Mouse (Mus musculus) heart, postnatal 14 days (tissue): ENCODE results near the gene Pglyrp2. TPM values are rescaled to one million over a fixed set of nuclear protein-coding genes. Genes with fewer than 3 reads are reported as not detected.

Experiments
- DNase-seq, 2 experiments: peaks; one replicate each; pipeline ENCODE4 v3.0.0; 2021 to 2022
- intact Hi-C: fragments of 180-260 bp; cut with DNase I; formaldehyde crosslinking; loops from one replicate; pipeline ENCODE4 v1.15.1; 2025
- total RNA-seq, 2 experiments: library from RNA; stranded (reverse); gene quantifications; 2 replicates each; pipeline ENCODE4 v1.2.3; 2021

The Pglyrp2 gene
- total RNA-seq, 2 experiments from 2014 or later: 0.24 to 0.93 TPM

DNA sequence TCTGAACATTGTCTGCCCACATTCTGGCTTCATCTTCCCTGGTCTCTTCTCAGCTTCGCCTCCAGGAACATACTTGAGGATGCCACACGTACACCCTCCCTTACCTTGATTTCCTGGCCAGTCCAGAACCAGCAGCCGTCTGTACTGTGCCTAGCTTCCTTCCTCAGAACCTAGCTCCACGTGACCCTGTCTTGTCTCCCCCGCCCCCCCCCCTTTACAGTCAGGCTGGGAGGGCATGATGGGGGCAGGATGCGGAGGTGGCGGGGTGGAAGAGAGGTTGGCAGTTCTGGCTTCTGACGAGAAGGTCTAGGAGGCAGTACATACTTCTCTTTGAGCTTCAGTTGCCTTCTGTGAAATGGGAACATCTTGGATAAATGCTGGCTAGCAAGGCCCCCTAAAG is 20.6 kb downstream of the Pglyrp2 start, which contains the start of gene Rasal3:
TSS of gene Rasal3 (minus strand) at position 167 of the 400 bp plus-strand sequence.
- intact Hi-C loops: no loop called here
- no peak for DNase-seq

DNA sequence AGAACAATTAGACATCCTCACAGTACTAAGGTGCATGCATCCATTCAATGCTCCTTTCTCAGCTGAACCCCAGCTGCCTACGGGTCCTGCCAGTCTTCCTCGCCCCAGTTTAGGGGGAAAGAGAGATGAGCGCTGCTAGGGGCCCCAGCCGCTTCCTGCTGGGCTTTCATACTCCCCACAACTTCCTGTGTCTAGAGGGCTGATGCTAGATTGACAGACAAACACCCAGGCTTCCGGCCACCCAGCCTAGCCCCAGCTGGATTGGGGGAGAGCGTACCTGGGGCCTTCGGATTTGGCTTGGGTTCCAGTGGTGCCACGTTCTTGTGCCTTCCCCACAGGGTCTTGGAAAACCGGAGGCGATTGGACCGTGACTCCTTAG is 21.2 kb downstream of the Pglyrp2 start:
- DNase-seq: no peak
- intact Hi-C loops: no loop called here

DNA sequence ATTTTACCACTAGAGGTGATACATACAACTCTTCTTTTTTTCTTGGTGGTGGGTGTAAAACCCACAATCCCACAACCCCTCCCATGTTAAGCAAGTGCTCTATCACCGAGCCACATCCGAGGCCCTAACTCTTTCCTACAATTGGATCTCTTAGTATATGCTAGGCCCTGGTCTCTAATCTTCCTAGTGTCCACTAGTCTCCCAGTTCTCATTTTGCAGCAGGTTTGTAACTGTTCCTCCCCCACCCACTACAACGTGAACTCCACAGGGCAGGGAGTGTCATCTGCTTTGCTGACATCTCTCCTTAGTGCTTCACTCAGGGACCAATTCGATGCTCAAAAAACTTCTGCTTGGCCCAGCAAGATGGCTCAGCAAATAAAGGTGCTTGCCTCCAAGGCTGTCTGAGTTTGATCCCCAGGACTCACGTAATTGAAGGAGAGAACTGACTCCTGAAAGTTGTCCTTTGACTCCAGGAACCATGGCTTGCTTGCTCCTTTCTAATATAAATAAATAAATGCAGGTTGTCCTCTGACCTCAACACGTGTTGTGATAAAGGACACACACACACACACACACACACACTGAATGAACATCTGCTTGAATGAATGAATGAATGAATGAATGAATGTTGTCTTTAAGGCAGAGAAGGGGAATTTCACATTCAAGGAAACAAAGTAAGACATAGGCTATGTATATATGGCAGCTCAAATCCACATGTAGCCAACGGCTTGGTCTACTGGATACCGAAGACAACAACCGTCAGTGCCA is 21.8 kb downstream of the Pglyrp2 start:
- DNase-seq: no peak
- intact Hi-C loops: no loop called here

DNA sequence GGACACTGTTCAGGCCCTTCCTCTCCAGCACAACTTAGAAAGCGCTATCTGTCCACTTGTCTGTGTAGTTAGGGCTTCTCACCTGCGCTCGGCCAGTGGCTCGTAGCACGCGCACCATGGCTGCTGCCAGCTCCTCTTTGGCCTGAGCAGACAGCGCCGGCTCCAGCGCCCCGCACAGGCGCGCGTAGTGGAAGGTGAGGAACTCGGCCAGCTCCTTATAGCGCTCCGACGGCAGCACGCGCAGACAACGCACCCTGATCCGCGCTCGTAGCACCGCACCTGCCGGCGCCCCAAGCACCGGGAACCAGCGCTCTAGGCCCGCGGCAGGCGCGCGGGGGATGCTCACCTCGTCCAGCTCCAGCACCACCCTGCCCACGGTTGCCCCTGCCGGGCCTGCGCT is 27.7 kb downstream of the Pglyrp2 start:
- intact Hi-C loops: no loop called here
- no peak for DNase-seq

DNA sequence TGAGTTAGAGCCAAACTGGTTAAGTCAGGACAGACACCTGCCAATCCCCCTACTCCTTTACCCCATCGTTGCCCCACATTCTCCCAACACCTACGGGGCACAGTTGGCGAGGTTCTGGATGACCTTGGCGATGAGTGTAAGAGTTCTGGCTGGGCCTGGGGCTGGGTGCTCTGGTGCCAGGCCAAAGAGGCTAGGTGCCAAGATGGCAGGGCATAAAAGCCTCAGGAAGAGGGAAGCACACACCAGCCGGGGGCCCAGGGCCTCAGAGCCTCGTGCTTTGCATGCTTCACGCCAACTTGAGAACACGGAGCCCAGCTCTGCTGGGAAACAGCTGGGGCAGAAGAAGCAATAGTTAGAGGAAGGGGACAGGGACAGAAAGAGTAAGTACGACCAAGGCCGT is 30.0 kb downstream of the Pglyrp2 start:
- no peak for DNase-seq
- intact Hi-C loops: loop anchor here (5.0 kb wide), 1 partner anchor 98 kb away; no protein-coding TSS in a partner anchor

DNA sequence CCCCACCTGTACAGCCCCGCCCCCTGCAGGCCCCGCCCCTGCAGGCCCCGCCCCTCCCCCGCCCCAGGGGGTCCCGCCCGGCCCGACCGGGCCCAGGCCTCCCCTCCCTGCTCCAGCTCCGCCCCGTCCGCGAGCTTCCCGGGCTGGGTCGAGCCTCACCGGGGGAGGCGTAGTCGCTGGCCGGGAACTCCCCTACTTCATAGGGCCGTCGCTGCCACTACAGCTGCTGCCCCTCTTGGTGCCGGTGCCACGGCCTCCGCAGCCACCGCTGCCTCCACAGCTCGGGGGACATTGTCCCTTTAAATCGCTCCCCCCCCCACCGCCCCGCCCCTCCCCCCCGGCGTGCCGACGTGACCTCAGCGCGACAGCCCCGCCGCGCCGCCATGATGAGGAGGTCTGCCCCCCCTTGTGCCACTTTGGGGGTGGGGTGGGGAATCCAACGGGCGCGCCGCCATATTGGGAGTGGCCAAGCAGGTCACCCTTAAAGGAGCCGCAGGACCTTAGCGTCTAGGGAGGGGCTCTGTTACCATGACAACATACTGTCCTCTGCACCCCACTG is 34.8 kb downstream of the Pglyrp2 start, which contains the start of gene Wiz:
TSS of gene Wiz (minus strand) at position 339 of the 559 bp plus-strand sequence.
- peak; percentile 95 to 97 for DNase-seq
- intact Hi-C loops: no loop called here

DNA sequence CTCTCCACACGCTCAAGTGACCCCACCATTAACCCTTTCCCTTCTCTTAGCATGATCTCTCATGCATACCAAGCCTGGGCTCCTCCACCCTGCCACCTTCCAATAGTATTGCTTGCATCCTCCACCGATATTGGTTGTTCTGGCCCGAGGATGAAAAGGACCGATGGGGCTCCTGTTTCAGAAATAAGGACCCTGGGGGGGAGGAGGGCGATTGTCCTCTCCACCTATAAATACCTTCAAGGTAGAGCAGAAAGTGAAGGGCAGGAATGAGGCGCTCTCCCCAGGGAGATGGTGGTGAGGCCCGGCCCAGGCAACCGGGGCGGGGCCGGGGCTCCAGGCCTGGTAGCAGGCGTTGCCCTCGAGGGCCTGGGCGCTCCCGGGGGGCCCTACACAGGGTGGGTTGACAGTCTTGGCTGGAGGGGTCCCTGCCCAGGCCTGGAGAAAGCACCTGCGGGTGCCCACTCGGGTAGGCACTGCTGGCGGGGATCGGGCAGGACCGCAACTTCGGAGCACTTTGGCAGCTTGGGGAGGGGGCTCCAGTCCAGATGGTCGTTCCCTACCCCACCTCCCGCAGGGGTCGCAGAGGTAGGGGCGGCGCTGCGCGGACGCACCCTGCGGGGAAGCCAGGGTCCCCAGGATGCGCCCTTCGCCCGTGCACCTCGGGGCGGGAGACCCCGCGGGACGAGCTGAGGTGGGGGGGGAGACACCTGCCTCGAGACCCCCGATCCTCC is 35.4 kb downstream of the Pglyrp2 start:
- no peak for DNase-seq
- intact Hi-C loops: no loop called here

DNA sequence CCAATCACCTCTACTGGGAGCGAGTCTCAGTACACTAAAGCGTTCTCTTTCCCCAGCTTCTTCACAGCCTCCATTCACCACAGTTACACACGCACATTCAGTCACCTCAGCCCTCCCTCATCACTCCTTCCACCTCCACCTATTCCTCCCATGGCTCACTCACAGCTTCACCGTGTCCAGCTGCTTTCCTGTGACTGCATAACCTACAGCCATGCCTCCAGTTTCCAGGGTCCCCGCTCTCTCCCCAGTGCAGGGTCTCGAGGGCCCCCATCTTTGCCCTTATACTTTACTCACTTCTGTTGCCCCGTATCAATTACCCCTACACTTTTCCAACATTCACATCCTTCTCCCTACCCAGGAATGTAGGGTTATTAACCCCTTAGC is 36.0 kb downstream of the Pglyrp2 start:
- intact Hi-C loops: no loop called here
- DNase-seq: no peak

DNA sequence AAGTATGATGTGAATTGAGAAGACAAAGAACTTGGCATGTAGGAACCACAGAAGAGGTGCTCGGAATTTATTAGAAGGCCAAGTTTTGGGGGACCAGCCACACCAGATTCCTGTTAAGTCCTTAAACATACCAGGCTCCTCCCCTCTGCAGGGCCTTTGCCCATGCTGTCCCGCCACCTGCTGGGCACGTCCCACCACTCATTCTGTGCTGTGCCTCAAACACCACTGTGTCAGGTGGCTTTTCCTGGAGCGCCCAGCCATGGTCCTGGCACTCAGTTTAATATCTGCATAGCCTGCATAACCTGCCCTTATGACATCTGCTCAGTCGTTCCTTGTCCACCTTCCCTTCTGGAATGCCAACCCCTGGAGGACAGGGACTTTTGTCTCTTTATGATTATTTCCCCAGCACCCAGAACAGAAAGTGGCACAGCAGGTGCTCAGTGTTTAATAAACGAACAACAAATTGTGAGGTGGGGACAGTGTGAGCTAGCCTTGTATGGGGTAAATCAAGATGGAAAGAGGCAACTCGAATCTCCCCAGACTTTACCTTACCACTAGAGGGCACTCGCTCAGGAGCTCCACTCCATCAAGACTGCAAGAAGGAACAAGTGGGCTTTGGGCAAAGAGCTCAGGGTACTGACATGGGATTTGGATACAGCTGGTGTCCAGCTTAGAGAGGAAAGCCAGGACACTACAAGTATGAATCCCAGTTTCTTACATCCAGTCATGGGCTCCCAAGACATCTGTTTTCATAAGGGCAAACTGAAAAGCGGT is 37.1 kb downstream of the Pglyrp2 start:
- no peak for DNase-seq
- intact Hi-C loops: no loop called here

DNA sequence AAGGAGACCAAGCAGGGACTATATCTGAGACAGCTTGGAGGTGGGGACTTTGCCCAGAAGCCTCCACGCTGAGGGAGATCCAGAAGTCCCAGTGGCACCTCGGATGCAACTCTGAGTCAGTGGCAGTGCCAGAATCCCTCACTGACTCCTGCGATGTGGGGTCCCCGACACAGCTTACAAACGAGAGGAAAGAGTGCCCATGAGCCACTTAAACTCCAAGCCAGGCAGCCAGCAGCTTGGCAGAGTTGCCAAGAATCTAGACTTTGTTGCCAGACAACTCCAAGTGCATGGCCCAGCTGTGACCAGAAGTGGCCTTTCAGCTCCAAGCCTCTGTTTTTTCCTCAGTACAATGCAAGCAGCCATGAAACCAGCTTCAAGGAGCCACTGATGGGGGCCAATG is 40.3 kb downstream of the Pglyrp2 start:
- intact Hi-C loops: no loop called here
- peak in 1 of 2 experiments; percentile 57 for DNase-seq

DNA sequence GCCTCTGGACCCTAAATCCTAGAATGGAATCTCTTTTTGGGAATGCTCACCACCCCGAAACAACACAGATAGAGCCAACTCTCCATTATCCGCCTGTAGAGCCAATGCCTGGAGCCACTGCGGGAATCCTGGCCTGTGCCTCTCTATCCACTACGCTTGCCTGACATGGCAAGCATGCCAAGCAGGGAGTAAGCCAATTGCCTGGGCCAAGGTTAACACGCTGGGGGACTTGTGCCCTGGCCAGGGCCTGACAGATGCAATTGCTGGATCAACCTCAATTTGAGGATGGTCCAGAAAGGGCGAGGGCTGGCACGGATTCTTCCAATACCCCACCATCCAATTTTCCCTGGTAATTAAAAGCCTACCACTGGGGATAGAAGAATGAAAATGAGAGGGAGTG is 41.4 kb downstream of the Pglyrp2 start:
- intact Hi-C loops: no loop called here
- peak in 1 of 2 experiments; percentile 60 for DNase-seq

DNA sequence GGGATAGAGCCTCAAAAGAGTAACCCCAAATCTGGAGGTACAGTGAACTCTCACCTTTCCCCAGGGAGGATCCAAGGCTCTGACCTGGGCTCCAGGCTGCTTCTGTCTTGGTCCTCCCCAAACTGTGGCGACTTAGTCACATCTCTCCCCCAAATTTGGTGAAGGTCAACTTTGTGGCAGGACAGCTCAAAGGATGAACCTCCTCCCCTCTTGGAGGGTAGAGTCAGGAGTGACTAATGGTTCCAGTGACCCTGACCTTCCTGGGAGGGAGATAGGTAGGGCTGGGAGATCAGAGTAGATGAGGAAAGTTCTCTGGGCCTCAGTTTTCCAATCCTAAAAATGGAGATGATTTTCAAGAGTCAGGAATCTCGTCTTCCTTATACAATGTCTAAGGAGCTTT is 45.2 kb downstream of the Pglyrp2 start:
- no peak for DNase-seq
- intact Hi-C loops: no loop called here

DNA sequence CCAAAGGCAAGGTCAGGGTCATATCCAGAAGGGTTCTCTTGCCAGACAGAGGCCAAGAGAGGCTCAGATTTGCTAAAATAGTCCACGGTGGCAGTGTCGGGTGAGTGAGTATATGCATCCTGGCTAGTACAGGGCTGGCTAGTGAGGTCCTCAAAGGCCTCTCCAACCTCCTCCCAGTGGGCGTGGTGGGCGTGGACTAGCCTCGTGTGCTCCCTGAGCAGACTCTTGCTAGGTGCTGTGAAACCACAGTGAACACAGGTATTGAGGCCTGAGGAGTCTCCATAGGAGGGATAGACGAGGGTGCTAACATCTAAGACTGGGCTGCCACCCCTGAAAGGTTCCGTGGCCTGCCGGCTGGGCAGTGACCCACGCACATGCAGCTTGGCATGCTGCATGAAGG is 46.8 kb downstream of the Pglyrp2 start:
- DNase-seq: no peak
- intact Hi-C loops: loop anchor here (1.0 kb wide), 1 partner anchor 10 kb away; no protein-coding TSS in a partner anchor

DNA sequence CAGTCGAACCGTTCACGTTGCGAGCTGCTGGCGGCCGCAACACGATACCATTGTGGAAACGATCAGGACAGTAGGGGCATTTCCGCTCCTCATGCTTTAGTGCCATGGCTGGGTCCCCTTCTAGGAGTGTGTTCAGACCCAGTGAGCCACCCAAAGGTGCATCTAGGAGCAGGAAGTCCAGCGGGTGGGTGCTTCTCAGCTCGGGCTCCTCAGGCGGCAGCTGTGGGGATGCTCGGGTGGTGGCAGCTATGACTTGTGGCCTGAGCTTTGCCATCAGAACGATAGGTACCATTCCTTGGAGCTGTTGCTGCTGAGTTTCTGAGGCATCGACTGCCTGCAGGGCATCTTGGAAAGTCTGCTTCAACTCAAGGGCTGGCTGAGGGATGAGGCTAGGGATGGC is 47.5 kb downstream of the Pglyrp2 start:
- no peak for DNase-seq
- intact Hi-C loops: no loop called here

DNA sequence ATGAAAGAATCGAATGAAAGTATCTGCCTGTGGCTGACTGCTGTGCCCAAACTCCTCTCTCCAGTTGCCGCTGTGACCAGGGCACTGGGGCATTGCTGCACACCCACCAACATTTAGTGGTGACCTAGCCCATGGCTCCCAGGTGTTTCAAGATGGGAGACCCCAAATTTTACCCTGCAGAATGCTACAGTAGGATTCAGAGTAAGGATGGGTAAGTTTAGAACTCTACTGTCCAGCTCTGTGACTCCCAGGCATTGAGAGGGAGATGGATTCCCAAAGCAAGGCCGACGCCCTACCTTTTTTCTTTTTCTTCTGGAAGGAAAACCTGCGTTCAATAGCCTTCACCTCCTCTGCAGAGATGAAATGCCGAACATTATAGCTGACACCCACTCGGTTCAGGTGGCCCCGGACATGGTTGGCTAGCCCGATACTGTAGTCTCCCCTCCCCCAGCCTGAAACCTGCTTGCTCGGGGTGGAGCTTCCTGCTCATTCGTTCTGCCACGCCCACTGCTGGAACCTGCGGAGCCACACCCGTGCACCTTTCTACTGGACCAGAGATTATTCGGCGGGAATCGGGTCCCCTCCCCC is 54.9 kb downstream of the Pglyrp2 start:
- intact Hi-C loops: no loop called here
- no peak for DNase-seq

DNA sequence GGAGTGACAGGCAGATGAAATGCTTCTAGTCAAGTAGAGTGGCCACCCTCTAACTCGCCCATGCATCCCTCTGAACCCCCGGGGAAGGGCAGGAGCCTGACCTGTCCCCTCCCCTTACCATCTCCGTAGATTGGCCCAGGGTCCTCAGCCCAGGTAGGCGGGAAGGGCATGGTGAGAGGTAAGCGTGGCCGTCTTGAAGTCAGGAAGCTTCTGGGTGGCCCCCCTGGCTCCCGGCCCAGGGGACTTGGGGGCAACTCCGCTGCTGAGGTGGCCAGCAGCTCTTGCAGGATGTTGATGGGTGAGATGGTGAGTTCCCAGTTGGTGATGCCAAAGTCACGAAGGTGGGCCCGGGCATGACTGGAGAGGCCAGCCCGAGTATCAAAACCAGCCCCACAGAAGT is 56.3 kb downstream of the Pglyrp2 start:
- intact Hi-C loops: loop anchor here (1.0 kb wide), 1 partner anchor 10 kb away; no protein-coding TSS in a partner anchor

DNA sequence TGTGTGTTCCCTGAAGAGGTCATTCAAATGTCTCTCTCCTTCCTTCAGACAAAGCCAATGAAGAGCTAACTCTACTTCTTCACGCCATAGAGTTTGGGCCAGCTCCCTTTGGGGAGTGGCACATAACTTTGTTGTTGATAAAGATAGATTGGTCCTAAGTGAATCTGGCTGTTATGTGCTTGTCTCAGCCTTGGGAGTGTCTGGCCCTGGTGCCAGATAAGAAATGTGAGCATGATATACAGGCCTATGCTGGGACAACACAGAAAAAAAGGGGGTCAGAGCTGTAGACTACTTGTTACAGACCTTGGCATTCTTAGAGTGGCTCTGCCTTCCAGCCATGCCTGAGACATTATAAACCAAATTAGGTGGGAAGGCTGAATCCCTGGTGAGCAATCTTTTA is 58.7 kb downstream of the Pglyrp2 start:
- intact Hi-C loops: no loop called here
- DNase-seq: no peak

More for the DNA sequence above, 56.3 kb downstream of the Pglyrp2 start:
- DNase-seq: no peak

DNA sequence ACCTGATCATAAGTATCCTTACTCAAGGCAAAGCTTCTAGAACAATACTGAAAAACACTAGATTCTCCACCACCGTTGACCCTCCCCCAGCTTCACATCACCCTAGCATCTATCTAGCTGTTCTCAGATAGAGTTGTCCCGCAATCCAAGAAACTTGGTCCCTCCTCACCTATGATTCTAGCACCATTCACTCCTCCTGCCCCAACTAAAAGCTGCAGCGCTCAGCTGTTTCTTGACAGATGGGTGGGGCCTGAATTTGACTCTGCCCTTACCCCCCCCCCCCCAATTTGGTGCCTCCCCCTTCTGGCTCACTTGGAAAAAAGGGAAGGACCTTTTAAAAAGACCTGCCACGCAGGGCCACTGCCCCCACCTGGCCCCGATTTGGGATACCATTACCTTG is 59.1 kb downstream of the Pglyrp2 start:
- intact Hi-C loops: no loop called here
- no peak for DNase-seq

DNA sequence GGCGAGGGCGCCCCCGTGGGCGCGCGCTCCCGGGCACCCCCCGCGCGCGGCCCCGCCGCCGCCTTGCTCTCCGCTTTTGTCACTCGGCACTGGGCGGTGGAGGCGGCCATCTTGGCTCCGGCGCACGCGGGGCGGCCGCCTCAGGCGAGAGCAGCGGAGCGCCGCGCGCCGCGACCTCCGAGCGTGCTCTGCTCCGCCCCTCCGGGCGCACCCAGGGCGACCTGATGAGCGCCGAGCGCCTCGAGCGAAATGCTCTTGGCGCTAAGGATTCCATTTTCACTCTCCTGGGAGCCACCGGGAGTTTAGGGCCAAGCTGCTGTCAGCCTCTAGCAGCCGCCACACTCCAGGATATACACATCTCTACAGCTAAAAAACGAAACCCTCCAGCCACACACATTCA is 59.6 kb downstream of the Pglyrp2 start:
- intact Hi-C loops: no loop called here
- peak; percentile 93 to 94 for DNase-seq

DNA sequence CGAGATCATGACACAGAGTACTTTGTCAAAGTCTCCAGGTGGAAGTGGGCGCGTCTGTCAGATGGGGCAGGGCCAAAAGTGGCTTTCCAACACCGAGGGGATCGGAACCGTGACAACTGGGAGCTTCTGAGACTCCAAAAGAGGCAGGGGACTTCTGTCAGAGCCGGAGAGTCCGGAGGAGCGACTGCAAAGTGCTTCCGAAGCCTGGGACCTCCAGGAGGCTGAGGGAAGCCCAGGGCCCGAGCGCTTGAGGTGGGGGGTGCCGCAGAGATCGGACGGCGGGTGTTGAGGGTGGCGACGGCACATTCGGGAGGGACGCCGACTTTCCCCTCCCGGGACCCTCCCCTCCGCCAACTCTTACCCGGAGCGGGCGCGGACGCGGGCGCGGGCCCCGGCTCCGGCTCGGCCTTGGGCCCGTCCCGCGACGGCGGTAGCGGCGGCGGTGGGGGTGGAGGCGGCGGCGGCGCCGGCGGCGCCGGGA is 60.1 kb downstream of the Pglyrp2 start:
- DNase-seq: no peak
- intact Hi-C loops: no loop called here
